Mouse (Mus musculus): ENCODE measurements at regions not wholly inside any gene's neighbourhood (a gene's known extent, or its start where the extent isn't known, plus 50 kb on each side); places are given as distances from the start of the nearest gene placed in this dataset.

DNA sequence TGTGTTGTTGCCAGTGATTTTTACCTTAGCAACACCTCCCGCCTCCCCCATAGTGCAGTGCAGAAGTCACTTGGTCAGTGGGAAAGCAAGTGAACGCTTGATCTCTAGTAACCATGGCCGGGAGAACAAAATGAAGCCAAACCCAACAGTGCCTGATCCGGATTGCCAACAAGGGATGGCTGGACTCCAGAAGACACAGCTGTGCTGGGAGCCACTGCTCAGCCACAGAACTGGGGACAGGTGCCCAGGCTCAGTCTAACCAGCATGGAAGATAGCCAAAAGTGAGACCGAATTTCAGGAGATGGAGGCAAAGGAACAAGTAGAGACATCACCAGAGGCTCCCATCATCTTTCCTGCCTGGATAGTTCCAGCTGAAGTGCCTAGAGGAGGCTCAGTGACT lies 473.0 kb downstream of the Fam19a5 start:
- Histone ChIP-seq H3K27ac (ENCODE audit: insufficient read depth, low read depth, low read length) (no peak overlapping the region), H3K4me3 (ENCODE audit: insufficient read depth, low read length) (no peak overlapping the region), H3K4me1 (ENCODE audit: control insufficient read depth, insufficient read depth, low read length) (no peaks in the 10 kb centered on the region)
- no peak for TF ChIP-seq POLR2A (IDR thresholded peaks at IDR 0.05; ENCODE audit: borderline replicate concordance, low read depth, low read length)
- TF ChIP-seq CTCF (IDR thresholded peaks at IDR 0.05; ENCODE audit: low read depth, low read length): no peak

GRCm38 (mm10) chr15:88032751-88033150 lies 488.7 kb downstream of the Fam19a5 start:
- TF ChIP-seq CTCF (IDR thresholded peaks at IDR 0.05; ENCODE audit: low read depth, low read length) (no peak), POLR2A (IDR thresholded peaks at IDR 0.05; ENCODE audit: borderline replicate concordance, low read depth, low read length) (no peak)

DNA sequence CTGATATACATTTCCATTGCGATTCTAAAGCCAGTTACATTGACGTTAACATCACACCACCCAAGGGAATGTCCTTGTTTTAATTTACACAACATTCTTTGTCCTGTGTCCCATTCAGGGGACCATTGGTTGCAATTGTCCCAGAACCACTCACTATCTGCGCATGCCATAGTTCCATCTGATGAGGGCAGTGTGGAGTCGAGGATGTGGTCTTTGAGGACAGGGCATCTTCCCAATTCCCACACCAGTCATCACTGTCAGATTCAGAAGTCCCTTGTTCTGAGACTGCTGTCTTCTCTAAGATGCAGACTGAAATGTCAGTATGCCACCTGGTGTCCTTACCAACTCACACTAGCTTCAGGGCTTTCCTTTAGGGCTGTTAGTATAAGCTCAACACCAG lies 489.6 kb downstream of the Fam19a5 start:
- Histone ChIP-seq H3K4me3 (ENCODE audit: insufficient read depth, low read length) (no peak overlapping the region), H3K4me1 (ENCODE audit: control insufficient read depth, insufficient read depth, low read length) (no peaks in the 10 kb centered on the region), H3K27ac (ENCODE audit: insufficient read depth, low read depth, low read length) (no peak overlapping the region)
- no peak for TF ChIP-seq CTCF (IDR thresholded peaks at IDR 0.05; ENCODE audit: low read depth, low read length)
- no peak for TF ChIP-seq POLR2A (IDR thresholded peaks at IDR 0.05; ENCODE audit: borderline replicate concordance, low read depth, low read length)

More at GRCm38 (mm10) chr15:88032751-88033150, 488.7 kb downstream of the Fam19a5 start:
- H3K27ac ChIP-seq (ENCODE audit: insufficient read depth, low read depth, low read length): no peak overlapping the region
- H3K4me3 ChIP-seq (ENCODE audit: insufficient read depth, low read length): no peak overlapping the region
- H3K4me1 ChIP-seq (ENCODE audit: control insufficient read depth, insufficient read depth, low read length): no peaks in the 10 kb centered on the region

GRCm38 (mm10) chr15:88035486-88035885 lies 491.4 kb downstream of the Fam19a5 start:
- TF ChIP-seq POLR2A (IDR thresholded peaks at IDR 0.05; ENCODE audit: borderline replicate concordance, low read depth, low read length) (no peak), CTCF (IDR thresholded peaks at IDR 0.05; ENCODE audit: low read depth, low read length) (no peak)
- Histone ChIP-seq H3K27ac (ENCODE audit: insufficient read depth, low read depth, low read length) (no peak overlapping the region), H3K4me3 (ENCODE audit: insufficient read depth, low read length) (no peak overlapping the region), H3K4me1 (ENCODE audit: control insufficient read depth, insufficient read depth, low read length) (no peaks in the 10 kb centered on the region)

- no peak overlapping the region for H3K27ac ChIP-seq (ENCODE audit: insufficient read depth, low read depth, low read length)
- H3K4me3 ChIP-seq (ENCODE audit: insufficient read depth, low read length): no peak overlapping the region
- H3K4me1 ChIP-seq (ENCODE audit: control insufficient read depth, insufficient read depth, low read length): no peaks in the 10 kb centered on the region
- TF ChIP-seq POLR2A (IDR thresholded peaks at IDR 0.05; ENCODE audit: borderline replicate concordance, low read depth, low read length): no peak
- TF ChIP-seq CTCF (IDR thresholded peaks at IDR 0.05; ENCODE audit: low read depth, low read length): no peak
These were observed 492.3 kb downstream of the Fam19a5 start for GRCm38 (mm10) chr15:88036146-88037000.

DNA sequence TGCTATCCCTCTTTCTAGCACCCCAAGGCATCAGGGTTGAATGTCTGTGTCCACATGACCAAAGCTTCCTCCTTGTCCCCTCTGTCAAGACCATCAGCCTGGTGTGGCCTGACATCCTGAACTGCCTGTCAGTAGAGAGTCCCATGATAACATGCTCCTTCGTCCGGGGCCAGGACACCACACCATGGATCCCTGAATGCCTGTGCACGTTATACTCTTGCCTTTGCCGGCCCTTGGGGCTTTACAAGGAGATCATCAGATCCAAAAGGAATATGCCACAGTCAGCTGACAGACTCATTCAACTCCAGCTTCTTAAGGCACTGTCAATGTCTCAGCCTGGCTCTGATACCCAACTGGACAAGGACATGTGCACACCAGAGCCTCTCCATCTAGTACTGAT lies 493.5 kb downstream of the Fam19a5 start:
- Histone ChIP-seq H3K27ac (ENCODE audit: insufficient read depth, low read depth, low read length) (no peak overlapping the region), H3K4me3 (ENCODE audit: insufficient read depth, low read length) (no peak overlapping the region), H3K4me1 (ENCODE audit: control insufficient read depth, insufficient read depth, low read length) (no peaks in the 10 kb centered on the region)
- TF ChIP-seq CTCF (IDR thresholded peaks at IDR 0.05; ENCODE audit: low read depth, low read length) (no peak), POLR2A (IDR thresholded peaks at IDR 0.05; ENCODE audit: borderline replicate concordance, low read depth, low read length) (no peak)

DNA sequence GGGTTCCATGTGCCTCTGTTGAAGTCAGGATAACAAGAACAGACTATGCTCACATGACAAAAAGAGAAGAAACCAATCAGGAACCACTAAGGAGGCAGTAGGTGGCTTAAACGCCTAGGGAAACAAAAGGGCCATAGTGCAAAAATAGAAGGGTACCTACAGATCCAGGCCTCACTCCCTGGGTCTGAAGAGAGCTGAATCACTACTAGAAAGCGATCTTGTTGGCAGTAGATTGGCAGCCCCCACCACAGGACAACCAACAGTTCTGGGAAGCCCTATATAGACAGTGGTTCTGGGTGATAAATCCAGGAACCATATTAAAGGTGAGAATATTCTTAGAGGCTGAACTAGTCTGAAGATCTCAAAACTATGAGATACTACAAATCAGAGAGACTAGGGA lies 498.7 kb downstream of the Fam19a5 start:
- Histone ChIP-seq H3K27ac (ENCODE audit: insufficient read depth, low read depth, low read length) (no peak overlapping the region), H3K4me3 (ENCODE audit: insufficient read depth, low read length) (no peak overlapping the region), H3K4me1 (ENCODE audit: control insufficient read depth, insufficient read depth, low read length) (no peaks in the 10 kb centered on the region)
- TF ChIP-seq POLR2A (IDR thresholded peaks at IDR 0.05; ENCODE audit: borderline replicate concordance, low read depth, low read length) (no peak), CTCF (IDR thresholded peaks at IDR 0.05; ENCODE audit: low read depth, low read length) (no peak)

GRCm38 (mm10) chr15:88058071-88058470 lies 514.0 kb downstream of the Fam19a5 start:
- TF ChIP-seq POLR2A (IDR thresholded peaks at IDR 0.05; ENCODE audit: borderline replicate concordance, low read depth, low read length): no peak
- TF ChIP-seq CTCF (IDR thresholded peaks at IDR 0.05; ENCODE audit: low read depth, low read length): no peak

GRCm38 (mm10) chr15:88060935-88061334 lies 516.8 kb downstream of the Fam19a5 start:
- TF ChIP-seq CTCF (IDR thresholded peaks at IDR 0.05; ENCODE audit: low read depth, low read length) (no peak), POLR2A (IDR thresholded peaks at IDR 0.05; ENCODE audit: borderline replicate concordance, low read depth, low read length) (no peak)
- H3K4me1 ChIP-seq (ENCODE audit: control insufficient read depth, insufficient read depth, low read length): no peaks in the 10 kb centered on the region
- H3K4me3 ChIP-seq (ENCODE audit: insufficient read depth, low read length): no peak overlapping the region
- no peak overlapping the region for H3K27ac ChIP-seq (ENCODE audit: insufficient read depth, low read depth, low read length)

More at GRCm38 (mm10) chr15:88058071-88058470, 514.0 kb downstream of the Fam19a5 start:
- H3K4me3 ChIP-seq (ENCODE audit: insufficient read depth, low read length): no peak overlapping the region
- H3K4me1 ChIP-seq (ENCODE audit: control insufficient read depth, insufficient read depth, low read length): no peaks in the 10 kb centered on the region
- no peak overlapping the region for H3K27ac ChIP-seq (ENCODE audit: insufficient read depth, low read depth, low read length)

GRCm38 (mm10) chr15:88063041-88063440 lies 518.9 kb downstream of the Fam19a5 start:
- Histone ChIP-seq H3K27ac (ENCODE audit: insufficient read depth, low read depth, low read length) (no peak overlapping the region), H3K4me1 (ENCODE audit: control insufficient read depth, insufficient read depth, low read length) (no peaks in the 10 kb centered on the region), H3K4me3 (ENCODE audit: insufficient read depth, low read length) (no peak overlapping the region)
- TF ChIP-seq CTCF (IDR thresholded peaks at IDR 0.05; ENCODE audit: low read depth, low read length): no peak
- no peak for TF ChIP-seq POLR2A (IDR thresholded peaks at IDR 0.05; ENCODE audit: borderline replicate concordance, low read depth, low read length)

Measured in bone marrow macrophage, adult 2 months (primary cell).